Mouse (Mus musculus) intestine, embryonic 16.5 days (tissue): ENCODE results near the gene B230307C23Rik. TPM values are rescaled to one million over a fixed set of nuclear protein-coding genes. Genes with fewer than 3 reads are reported as not detected.
"Not testable (repeated sequence)": the region's sequence is repeated elsewhere in the genome, so short reads cannot be mapped to it uniquely, and the experiment has no call there.

Experiments
- ATAC-seq: fragments of 200-750 bp; cut with Nextera tagmentation; 2 replicates; pipeline ENCODE4 v1.8.0; 2017; ENCODE audit warnings: moderate TSS enrichment, moderate library complexity
- H3K27ac ChIP-seq: fragments of 300-500 bp; sonication (generic); 2 replicates; pipeline ENCODE4 v1.5.1; 2014; ENCODE audit warnings: mild to moderate bottlenecking, low read length
- H3K27me3 ChIP-seq: fragments of 300-500 bp; sonication (generic); replicated peaks from 2 replicates; pipeline ENCODE4 v1.6.1; 2014; ENCODE audit warnings: low read length, control low read depth, mixed read lengths; ENCODE audit not compliant: control insufficient read depth, insufficient read depth
- H3K36me3 ChIP-seq: fragments of 300-500 bp; sonication (generic); 2 replicates; pipeline ENCODE4 v1.6.1; 2014; ENCODE audit warnings: low read length, control low read depth; ENCODE audit not compliant: control insufficient read depth, insufficient read depth
- H3K4me1 ChIP-seq: fragments of 300-500 bp; sonication (generic); 2 replicates; pipeline ENCODE4 v1.6.1; 2014; ENCODE audit warnings: low read length, control low read depth, mixed read lengths; ENCODE audit not compliant: control insufficient read depth, insufficient read depth
- H3K4me2 ChIP-seq: fragments of 300-500 bp; sonication (generic); 2 replicates; pipeline ENCODE4 v1.6.1; 2014; ENCODE audit warnings: low read depth, low read length, control low read depth
- H3K4me3 ChIP-seq: fragments of 300-500 bp; sonication (generic); 2 replicates; pipeline ENCODE4 v1.5.1; 2014; ENCODE audit warnings: mild to moderate bottlenecking, low read length
- H3K9ac ChIP-seq: fragments of 300-500 bp; sonication (generic); 2 replicates; pipeline ENCODE4 v1.6.1; 2014; ENCODE audit warnings: low read depth, low read length
- H3K9me3 ChIP-seq: fragments of 300-500 bp; sonication (generic); 2 replicates; pipeline ENCODE4 v1.6.1; 2016; ENCODE audit warnings: low read length, control low read depth; ENCODE audit not compliant: control insufficient read depth
- WGBS: fragments of 180-500 bp; shearing (Covaris S2); extraction: QIAGEN DNeasy Blood & Tissue Kit; methylation state at CpG from one replicate; pipeline ENCODE4 v1.1.7; 2014; 5-methylcytosine and 5-hydroxymethylcytosine counted together
- polyA plus RNA-seq: library from polyadenylated mRNA; unstranded; fragments of >200 nt; fragmentation: Nextera tagmentation; extraction: Ambion mirVana; gene quantifications from 2 replicates; pipeline ENCODE4 v1.2.1, GENCODE M21; 2015

B230307C23Rik gene
- polyA plus RNA-seq, 1 experiment from 2014 or later = 26.5 TPM

- ATAC-seq, H3K27me3 ChIP-seq: not testable (repeated sequence)
- H3K9ac ChIP-seq = peak overlapping the region; percentile 79
These were observed 84.0 kb downstream of the B230307C23Rik start for GRCm38 (mm10) chr16:98081140-98081539.

More at GRCm38 (mm10) chr16:98081140-98081539, 84.0 kb downstream of the B230307C23Rik start:
- Histone ChIP-seq H3K4me2 (peak overlapping the region; percentile 73), H3K4me3 (peak overlapping the region; percentile 79)
- not testable (repeated sequence) for H3K27ac ChIP-seq, H3K4me1 ChIP-seq, H3K9me3 ChIP-seq, H3K36me3 ChIP-seq
- WGBS = 90% methylated on average over 1 of the region's 1 CpGs

Other genes with a start within 250 kb of the B230307C23Rik start
- gene Ripk4, start 233.5 kb upstream of the B230307C23Rik start, polyA plus RNA-seq = 21.8 and 22.7 TPM in 2 replicates
- gene Prdm15, start 145.5 kb upstream of the B230307C23Rik start, polyA plus RNA-seq = 7.1 and 7.8 TPM in 2 replicates
- gene C2cd2, start 34.7 kb upstream of the B230307C23Rik start, polyA plus RNA-seq = 9.9 and 10.2 TPM in 2 replicates
- 11.2 and 11.5 TPM in 2 replicates for gene Zbtb21, start 34.7 kb upstream of the B230307C23Rik start, polyA plus RNA-seq
- gene A630089N07Rik, start 85.1 kb downstream of the B230307C23Rik start, polyA plus RNA-seq = 12.4 and 13.4 TPM in 2 replicates